Mouse (Mus musculus) E14TG2a.4 (cell line): Measurements from ENCODE around the gene Fabp6.

Experiments used
- CTCF ChIP-seq: conservative IDR thresholded peaks from 2 replicates; pipeline ENCODE4 v1.5.1; 2014; ENCODE audit warnings: low read length
- POU5F1 ChIP-seq: IDR thresholded peaks from 2 replicates; pipeline ENCODE4 v1.6.1; 2014; ENCODE audit warnings: low read length, borderline replicate concordance

DNA sequence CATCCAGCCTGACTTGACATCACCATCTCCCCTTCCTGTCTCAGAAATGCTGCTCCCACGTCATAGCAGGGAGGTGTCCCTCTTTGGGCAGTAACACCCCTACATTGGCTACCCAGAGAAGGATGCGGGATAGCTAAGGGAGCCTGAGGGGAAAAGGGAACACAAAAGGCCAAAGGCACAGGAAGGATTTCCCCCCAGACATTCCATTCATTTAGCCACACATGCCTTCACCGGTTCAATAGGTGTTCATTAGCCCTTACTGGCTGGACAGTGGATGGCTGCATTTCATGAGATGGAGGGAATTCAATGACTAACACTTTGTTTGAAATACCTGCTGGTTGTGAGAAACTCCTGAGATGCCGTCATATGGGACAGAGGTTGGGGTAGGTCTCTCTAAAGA, 54.7 kb downstream of the Fabp6 start:
- TF ChIP-seq CTCF (no peak), POU5F1 (no peak)
